7 mouse cellular contexts compared by ENCODE assay signal in genomic region chr9:96438334-96438871, GRCm38 (mm10). TPM values are rescaled to one million over a fixed set of nuclear protein-coding genes. Genes with fewer than 3 reads are reported as not detected.
A peak's percentile ranks its signal among the peaks of the same experiment; 100 is the strongest.
DNase-seq lines count a peak whose midpoint lies in the region; ATAC-seq and TF ChIP-seq lines count a peak whose summit lies in the region.

No protein-coding gene starts in this region.

- TF ChIP-seq POLR2A in cortical plate, adult 2 months (IDR thresholded peaks at IDR 0.05; ENCODE audit: extremely low read depth, insufficient read depth, low read length), result no peak

- H3K9me3 ChIP-seq in liver, embryonic 12.5 days (replicated peaks), result no peaks in the 10 kb centered on the region
- H3K9me3 ChIP-seq in midbrain, postnatal 0 days (ENCODE audit: low read length), result no peaks in the 10 kb centered on the region

- peaks cover 3% of the 10 kb centered on the region; the same call in 1 of the 2 replicates for H3K4me1 ChIP-seq in cortical plate, adult 2 months (ENCODE audit: control insufficient read depth, insufficient read depth, low read length)
- peaks cover 28% of the 10 kb centered on the region for H3K4me1 ChIP-seq in liver, embryonic 12.5 days
- H3K4me1 ChIP-seq in midbrain, postnatal 0 days (ENCODE audit: insufficient read depth, low read length), result peaks cover 5% of the 10 kb centered on the region

- H3K27me3 ChIP-seq in liver, embryonic 12.5 days (replicated peaks), result peaks cover 50% of the 10 kb centered on the region
- H3K27me3 ChIP-seq in midbrain, postnatal 0 days (ENCODE audit: insufficient read depth, low read length), result no peaks in the 10 kb centered on the region

- H3K27ac ChIP-seq in cortical plate, adult 2 months (ENCODE audit: insufficient read depth, low read length), result 0 out of 2 replicates have a peak overlapping the region, but pooled peaks have one; percentile 30
- H3K27ac ChIP-seq in liver, embryonic 12.5 days, result peak overlapping the region; percentile 65; the same call in 1 of the 2 replicates
- H3K27ac ChIP-seq in midbrain, postnatal 0 days (ENCODE audit: low read depth, low read length), result peak overlapping the region; percentile 77

- TF ChIP-seq CTCF in cortical plate, adult 2 months (IDR thresholded peaks at IDR 0.05; ENCODE audit: extremely low read depth, insufficient read depth, low read length), result no peak
- TF ChIP-seq CTCF in midbrain, postnatal 0 days (IDR thresholded peaks at IDR 0.05), result no peak

- H3K9ac ChIP-seq in liver, embryonic 12.5 days, result peak overlapping the region; percentile 34
- peak overlapping the region; percentile 65 for H3K9ac ChIP-seq in midbrain, postnatal 0 days (replicated peaks; ENCODE audit: low read length, poor library complexity, severe bottlenecking)

- ATAC-seq in hematopoietic stem cell, adult 5-6 weeks (replicated peaks in 1 of 2; ENCODE audit: insufficient read depth in 1 of 2, low FRiP score in 2 of 2, low TSS enrichment in 1 of 2, low read depth in 1 of 2, poor library complexity in 2 of 2, severe bottlenecking in 2 of 2), result peak; percentile 12 to 17; a peak in 1 of 4 replicates
- ATAC-seq in liver, embryonic 12.5 days, result no peak
- peak; percentile 29; the same call in 1 of the 2 replicates for ATAC-seq in midbrain, postnatal 0 days (ENCODE audit: low FRiP score)

- peak overlapping the region; percentile 72 for H3K4me2 ChIP-seq in liver, embryonic 12.5 days
- peak overlapping the region; percentile 63 for H3K4me2 ChIP-seq in midbrain, postnatal 0 days (ENCODE audit: low read depth, low read length, poor library complexity, severe bottlenecking)

- H3K4me3 ChIP-seq in cortical plate, adult 2 months (ENCODE audit: insufficient read depth, low read length), result peak overlapping the region; percentile 20
- H3K4me3 ChIP-seq in liver, embryonic 12.5 days, result peak overlapping the region; percentile 47
- H3K4me3 ChIP-seq in midbrain, postnatal 0 days (ENCODE audit: low read depth, low read length), result peak overlapping the region; percentile 36

- 4% methylated on average over 8 of the region's 8 CpGs for WGBS in liver, embryonic 12.5 days (ENCODE audit: insufficient replicate concordance)
- 7% methylated on average over 8 of the region's 8 CpGs for WGBS in midbrain, postnatal 0 days

- H3K36me3 ChIP-seq in liver, embryonic 12.5 days, result no peaks in the 10 kb centered on the region
- no peaks in the 10 kb centered on the region for H3K36me3 ChIP-seq in midbrain, postnatal 0 days (ENCODE audit: insufficient read depth, low read length)

- peak; percentile 31 for DNase-seq in ovary, postnatal 36 days (ENCODE audit: low spot score)
- DNase-seq in ovary, adult 18-20 months (ENCODE audit: low spot score), result no peak
- peak; percentile 28 for DNase-seq in midbrain, postnatal 0 days (ENCODE audit: low spot score)
- DNase-seq in thymus, postnatal 0 days (ENCODE audit: low spot score), result peak; percentile 55

RNA-seq across cellular contexts. Expression of gene Rnf7, which starts 40.1 kb away (rescaled TPM):
- 190 TPM in 2 replicates for polyA plus RNA-seq in cortical plate, adult 2 months (2012; rRNA removed)
- total RNA-seq in hematopoietic stem cell, adult 5-6 weeks (2017), result 52.5 and 56.7 TPM in 2 replicates
- 104 and 110 TPM in 2 replicates for polyA plus RNA-seq in liver, embryonic 12.5 days (2016; fragmentation: Nextera tagmentation; extraction: Ambion mirVana)
- total RNA-seq in midbrain, postnatal 0 days (2014; rRNA removed), result 267 and 406 TPM in 2 replicates
- 215 and 217 TPM in 2 replicates for polyA plus RNA-seq in midbrain, postnatal 0 days (2015; fragmentation: Nextera tagmentation; extraction: Ambion mirVana)
- 196 and 200 TPM in 2 replicates for polyA plus RNA-seq in thymus, postnatal 0 days (2015; fragmentation: Nextera tagmentation; extraction: Ambion mirVana)
